Mouse (Mus musculus): Measurements from ENCODE around the gene Psmd1. TPM values are rescaled to one million over a fixed set of nuclear protein-coding genes. Genes with fewer than 3 reads are reported as not detected.

Psmd1 gene
- polyA plus RNA-seq, 1 experiment = 61.2 TPM

- Histone ChIP-seq H3K4me3 (ENCODE audit: insufficient read depth, low read depth, low read length) (no peak overlapping the region), H3K27me3 (replicated peaks; ENCODE audit: control insufficient read depth, insufficient read depth, low read length) (no peaks in the 10 kb centered on the region), H3K36me3 (ENCODE audit: control insufficient read depth, insufficient read depth, low read length) (no peaks in the 10 kb centered on the region), H3K4me1 (ENCODE audit: control insufficient read depth, insufficient read depth, low read length) (no peaks in the 10 kb centered on the region), H3K27ac (ENCODE audit: insufficient read depth, low read depth, low read length) (no peak overlapping the region)
- 44% methylated on average over 3 of the region's 3 CpGs for WGBS
- peak; percentile 51 for DNase-seq
- TF ChIP-seq CTCF (conservative IDR thresholded peaks at IDR 0.05; ENCODE audit: insufficient read depth, insufficient read length, low read depth, low read length) = no peak
- no peak for TF ChIP-seq POLR2A (IDR thresholded peaks at IDR 0.05; ENCODE audit: low read depth, low read length)
Observed at GRCm38 (mm10) chr1:86038191-86038951, 25.8 kb upstream of the Psmd1 start.

- DNase-seq = peak; percentile 42
- no peaks in the 10 kb centered on the region for H3K27me3 ChIP-seq (replicated peaks; ENCODE audit: control insufficient read depth, insufficient read depth, low read length)
- H3K36me3 ChIP-seq (ENCODE audit: control insufficient read depth, insufficient read depth, low read length) = no peaks in the 10 kb centered on the region
- no peak overlapping the region for H3K4me3 ChIP-seq (ENCODE audit: insufficient read depth, low read depth, low read length)
- 54% methylated on average over 4 of the region's 4 CpGs for WGBS
- H3K27ac ChIP-seq (ENCODE audit: insufficient read depth, low read depth, low read length) = no peak overlapping the region
- H3K4me1 ChIP-seq (ENCODE audit: control insufficient read depth, insufficient read depth, low read length) = no peaks in the 10 kb centered on the region
- TF ChIP-seq CTCF (conservative IDR thresholded peaks at IDR 0.05; ENCODE audit: insufficient read depth, insufficient read length, low read depth, low read length) (no peak), POLR2A (IDR thresholded peaks at IDR 0.05; ENCODE audit: low read depth, low read length) (no peak)
Observed at GRCm38 (mm10) chr1:86040131-86040530, 24.1 kb upstream of the Psmd1 start.

GRCm38 (mm10) chr1:86040817-86041216, 23.4 kb upstream of the Psmd1 start:
- no peak overlapping the region for H3K4me3 ChIP-seq (ENCODE audit: insufficient read depth, low read depth, low read length)
- 92% methylated on average over 3 of the region's 3 CpGs for WGBS
- H3K27me3 ChIP-seq (replicated peaks; ENCODE audit: control insufficient read depth, insufficient read depth, low read length) = 0 out of 2 replicates have a peak, but pooled peaks cover under 1% of the 10 kb centered on the region
- no peaks in the 10 kb centered on the region for H3K36me3 ChIP-seq (ENCODE audit: control insufficient read depth, insufficient read depth, low read length)
- TF ChIP-seq CTCF (conservative IDR thresholded peaks at IDR 0.05; ENCODE audit: insufficient read depth, insufficient read length, low read depth, low read length) = no peak
- no peaks in the 10 kb centered on the region for H3K4me1 ChIP-seq (ENCODE audit: control insufficient read depth, insufficient read depth, low read length)
- H3K27ac ChIP-seq (ENCODE audit: insufficient read depth, low read depth, low read length) = no peak overlapping the region
- DNase-seq = no peak

- H3K27ac ChIP-seq (ENCODE audit: insufficient read depth, low read depth, low read length) = no peak overlapping the region
- no peak for DNase-seq
- TF ChIP-seq CTCF (conservative IDR thresholded peaks at IDR 0.05; ENCODE audit: insufficient read depth, insufficient read length, low read depth, low read length) (no peak), POLR2A (IDR thresholded peaks at IDR 0.05; ENCODE audit: low read depth, low read length) (no peak)
- 87% methylated on average over 4 of the region's 4 CpGs for WGBS
- H3K4me1 ChIP-seq (ENCODE audit: control insufficient read depth, insufficient read depth, low read length) = no peaks in the 10 kb centered on the region
- H3K27me3 ChIP-seq (replicated peaks; ENCODE audit: control insufficient read depth, insufficient read depth, low read length) = 0 out of 2 replicates have a peak, but pooled peaks cover 1% of the 10 kb centered on the region
- no peaks in the 10 kb centered on the region for H3K36me3 ChIP-seq (ENCODE audit: control insufficient read depth, insufficient read depth, low read length)
- no peak overlapping the region for H3K4me3 ChIP-seq (ENCODE audit: insufficient read depth, low read depth, low read length)
Observed at GRCm38 (mm10) chr1:86045056-86045455, 19.1 kb upstream of the Psmd1 start.

GRCm38 (mm10) chr1:86045848-86046805, 18.1 kb upstream of the Psmd1 start, which contains the start of gene 2810459M11Rik:
2810459M11Rik (plus strand) TSS chr1:86045863.
- Histone ChIP-seq H3K4me3 (ENCODE audit: insufficient read depth, low read depth, low read length) (peak within 1 kb of the TSS; percentile 40), H3K36me3 (ENCODE audit: control insufficient read depth, insufficient read depth, low read length) (no peaks in the 10 kb centered on the region), H3K27ac (ENCODE audit: insufficient read depth, low read depth, low read length) (no peak within 1 kb of the TSS), H3K4me1 (ENCODE audit: control insufficient read depth, insufficient read depth, low read length) (no peaks in the 10 kb centered on the region), H3K27me3 (replicated peaks; ENCODE audit: control insufficient read depth, insufficient read depth, low read length) (0 out of 2 replicates have a peak, but pooled peaks cover 1% of the 10 kb centered on the region)
- 2% methylated on average over 109 of the region's 110 CpGs for WGBS
- TF ChIP-seq POLR2A (IDR thresholded peaks at IDR 0.05; ENCODE audit: low read depth, low read length) (no peak), CTCF (conservative IDR thresholded peaks at IDR 0.05; ENCODE audit: insufficient read depth, insufficient read length, low read depth, low read length) (no peak)
- peak; percentile 29 for DNase-seq

- no peak overlapping the region for H3K27ac ChIP-seq (ENCODE audit: insufficient read depth, low read depth, low read length)
- H3K27me3 ChIP-seq (replicated peaks; ENCODE audit: control insufficient read depth, insufficient read depth, low read length) = 0 out of 2 replicates have a peak, but pooled peaks cover 1% of the 10 kb centered on the region
Observed at GRCm38 (mm10) chr1:86046833-86047563, 17.2 kb upstream of the Psmd1 start.

More at GRCm38 (mm10) chr1:86046833-86047563, 17.2 kb upstream of the Psmd1 start:
- Histone ChIP-seq H3K4me3 (ENCODE audit: insufficient read depth, low read depth, low read length) (no peak overlapping the region), H3K4me1 (ENCODE audit: control insufficient read depth, insufficient read depth, low read length) (no peaks in the 10 kb centered on the region), H3K36me3 (ENCODE audit: control insufficient read depth, insufficient read depth, low read length) (no peaks in the 10 kb centered on the region)
- 25% methylated on average over 24 of the region's 24 CpGs for WGBS
- no peak for TF ChIP-seq POLR2A (IDR thresholded peaks at IDR 0.05; ENCODE audit: low read depth, low read length)
- TF ChIP-seq CTCF (conservative IDR thresholded peaks at IDR 0.05; ENCODE audit: insufficient read depth, insufficient read length, low read depth, low read length) = no peak
- DNase-seq = peak; percentile 24
